Mouse (Mus musculus) brain, adult 2 months (tissue): ENCODE data around the gene Hnrnpa3.
"Not testable (repeated sequence)": the region's sequence is repeated elsewhere in the genome, so short reads cannot be mapped to it uniquely, and the experiment has no call there.

ENCODE experiments used
- DNase-seq: peaks from one replicate; pipeline ENCODE4 v3.0.0; 2011; ENCODE audit warnings: low read depth, low spot score

Gene Hnrnpa3

DNA sequence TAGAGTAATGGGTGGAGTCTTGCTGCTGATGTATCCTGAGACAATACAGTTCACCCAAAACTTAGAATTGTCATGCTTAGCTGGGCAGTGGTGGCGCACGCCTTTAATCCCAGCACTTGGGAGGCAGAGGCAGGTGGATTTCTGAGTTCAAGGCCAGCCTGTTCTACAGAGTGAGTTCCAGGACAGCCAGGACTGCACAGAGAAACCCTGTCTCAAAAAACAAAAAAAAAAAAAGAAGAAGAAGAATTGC is 22.1 kb upstream of the Hnrnpa3 start:
- DNase-seq, result not testable (repeated sequence)

DNA sequence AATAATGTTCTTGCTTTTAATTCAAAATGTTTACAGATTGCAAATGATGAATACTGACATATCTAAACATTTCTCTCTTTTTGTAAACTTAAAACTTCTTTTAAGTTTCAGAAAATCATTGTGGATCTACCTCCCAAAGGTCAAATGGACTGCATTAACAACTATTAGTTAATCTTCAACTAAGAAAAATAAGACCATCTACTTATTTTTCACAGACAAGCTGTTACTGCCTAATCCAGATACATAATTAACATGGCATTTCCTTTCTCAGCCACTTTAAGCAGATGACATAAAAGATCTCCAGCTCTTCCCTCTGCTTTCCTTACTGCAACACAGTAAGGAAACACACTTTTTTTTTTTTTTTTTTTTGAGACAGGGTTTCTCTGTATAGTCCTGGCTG is 21.7 kb upstream of the Hnrnpa3 start:
- no peak for DNase-seq

GRCm38 (mm10) chr2:75637822-75638221 is 21.2 kb upstream of the Hnrnpa3 start:
- not testable (repeated sequence) for DNase-seq

GRCm38 (mm10) chr2:75639535-75639934 is 19.5 kb upstream of the Hnrnpa3 start:
- not testable (repeated sequence) for DNase-seq

GRCm38 (mm10) chr2:75642312-75642711 is 16.7 kb upstream of the Hnrnpa3 start:
- not testable (repeated sequence) for DNase-seq

GRCm38 (mm10) chr2:75642795-75643550 is 16.1 kb upstream of the Hnrnpa3 start:
- DNase-seq, result no peak

DNA sequence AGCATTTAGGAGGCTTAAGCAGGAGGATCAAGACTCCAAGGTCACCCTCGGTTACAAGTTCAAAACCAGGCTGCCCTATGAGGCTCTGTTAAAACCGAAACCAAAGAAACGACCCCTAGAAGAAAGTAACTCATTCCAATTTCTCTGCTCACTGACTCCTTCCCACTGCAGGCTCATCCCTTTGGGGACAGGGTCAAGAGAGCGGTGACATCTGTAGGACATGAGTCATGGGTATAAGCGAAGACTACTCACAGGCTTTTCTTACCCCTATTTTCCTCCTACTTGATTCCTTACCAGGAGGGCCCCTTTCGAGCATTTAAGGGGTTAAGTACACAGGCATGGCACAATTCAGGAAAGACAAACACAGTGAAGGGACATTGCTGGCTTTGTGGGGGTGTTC is 15.1 kb upstream of the Hnrnpa3 start:
- DNase-seq, result no peak

DNA sequence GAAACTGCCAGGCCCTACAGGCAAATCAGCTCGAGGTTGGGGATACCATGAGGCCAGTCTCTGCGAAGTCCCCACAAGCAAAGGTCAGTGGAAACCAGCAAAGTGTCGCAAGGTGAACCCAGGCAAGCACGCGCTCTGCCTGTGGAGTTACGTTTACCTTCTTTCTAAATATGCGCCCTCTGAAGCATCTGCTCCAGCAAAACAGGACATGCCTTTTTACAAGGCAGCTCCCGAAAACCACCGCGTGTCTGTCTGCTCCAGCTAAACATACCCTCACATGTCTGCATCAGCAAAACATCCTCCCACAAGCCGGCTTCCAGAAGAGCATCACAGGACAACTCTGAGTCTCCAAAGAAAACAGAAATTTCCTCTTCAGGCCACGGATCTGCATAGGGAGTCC is 13.8 kb upstream of the Hnrnpa3 start:
- DNase-seq, result no peak

GRCm38 (mm10) chr2:75650437-75650836 is 8.6 kb upstream of the Hnrnpa3 start:
- no peak for DNase-seq

- DNase-seq, result no peak
Measured at GRCm38 (mm10) chr2:75653150-75653549, 5.9 kb upstream of the Hnrnpa3 start.

- no peak for DNase-seq
Measured at GRCm38 (mm10) chr2:75654679-75655078, 4.4 kb upstream of the Hnrnpa3 start.

DNA sequence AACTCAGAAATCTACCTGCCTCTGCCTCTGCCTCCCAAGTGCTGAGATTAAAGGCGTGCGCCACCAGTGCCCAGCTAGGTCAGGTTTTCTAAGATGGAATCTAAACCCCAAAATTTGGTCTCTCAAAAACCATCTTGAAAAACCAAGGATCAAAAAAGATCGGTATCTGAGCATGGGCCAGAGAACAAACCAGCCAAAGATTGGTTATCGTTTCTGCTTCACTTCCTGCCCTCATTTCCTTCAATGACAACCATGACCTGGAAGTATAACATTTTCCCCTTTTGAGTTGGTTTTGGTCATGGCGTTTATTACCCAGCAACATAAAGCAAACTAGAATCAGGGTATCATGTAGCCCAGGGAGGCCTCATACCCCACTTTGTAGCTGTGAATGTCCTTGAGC is 2.1 kb upstream of the Hnrnpa3 start:
- no peak for DNase-seq

DNA sequence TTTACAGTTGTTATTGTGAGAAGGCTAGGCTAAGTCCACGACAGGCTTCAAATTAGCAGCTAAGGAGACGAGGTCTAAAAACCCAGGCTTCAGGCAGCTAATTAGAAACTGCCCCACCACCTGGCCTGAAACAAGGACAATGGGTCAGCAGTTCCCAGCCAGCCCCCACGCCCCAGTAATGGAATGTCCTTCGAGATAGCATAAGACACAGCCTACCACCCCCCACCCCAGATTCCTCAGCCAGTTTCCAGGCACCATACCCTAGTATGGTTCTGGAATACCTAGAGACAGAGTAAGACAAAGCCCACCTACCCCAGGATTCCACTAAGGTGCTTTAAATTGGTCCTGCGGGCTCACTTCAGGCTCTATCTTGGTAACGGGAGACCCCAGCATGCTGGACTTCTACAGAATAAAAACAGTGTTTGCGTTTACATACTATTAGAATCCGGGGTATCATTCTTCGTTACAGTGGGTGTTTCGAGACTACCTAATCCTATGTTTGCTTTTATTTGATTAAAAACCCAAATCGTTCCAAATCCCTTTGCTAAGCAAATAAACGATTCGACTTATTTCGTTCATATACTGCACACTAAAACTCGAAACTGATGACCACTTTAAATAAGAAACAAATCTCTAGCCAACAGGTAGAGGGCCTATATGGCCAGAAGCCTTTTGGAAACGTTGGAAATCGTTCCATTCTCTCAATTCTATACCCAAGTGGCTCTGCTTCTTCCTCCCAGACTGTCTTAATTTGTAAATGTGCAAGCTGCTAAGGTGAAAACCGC is 962 bp upstream of the Hnrnpa3 start:
- peak; percentile 16 for DNase-seq

GRCm38 (mm10) chr2:75659629-75659960 is 534 bp downstream of the Hnrnpa3 start:
- peak; percentile 95 for DNase-seq

DNA sequence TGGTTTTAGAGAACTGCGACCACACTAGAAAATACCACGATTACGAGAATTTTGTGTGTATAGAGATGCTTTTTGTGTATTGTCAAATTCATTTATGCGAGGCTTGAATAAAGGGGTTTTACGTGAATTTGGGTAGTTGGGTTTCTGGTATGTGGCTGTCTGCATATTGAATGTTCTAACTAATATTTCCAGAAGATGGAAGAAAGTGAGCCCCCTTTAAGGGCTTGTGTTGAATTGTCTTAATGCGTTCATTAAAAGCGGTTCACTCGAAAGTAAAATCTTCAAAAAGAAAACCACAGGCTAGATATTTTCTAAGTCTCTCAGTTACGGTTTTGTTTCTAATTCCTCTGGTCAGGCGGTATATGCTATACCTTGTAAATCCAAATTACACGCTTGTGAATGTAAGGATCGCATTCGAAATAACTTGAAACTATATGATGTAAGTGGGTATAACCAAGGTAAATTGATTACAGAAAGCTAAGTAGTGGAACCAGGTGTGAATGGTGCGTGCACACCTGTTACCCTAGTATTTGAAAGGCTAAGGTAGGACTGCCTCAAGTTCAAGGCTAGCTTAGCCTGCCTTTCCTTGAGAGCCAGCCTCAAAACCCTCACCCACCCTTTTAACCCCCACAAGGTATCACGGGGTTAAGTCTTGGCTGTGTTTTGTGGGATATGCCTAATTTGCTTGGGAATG is 1.3 kb downstream of the Hnrnpa3 start:
- no peak for DNase-seq

GRCm38 (mm10) chr2:75661106-75661505 is 2.0 kb downstream of the Hnrnpa3 start:
- DNase-seq, result no peak

DNA sequence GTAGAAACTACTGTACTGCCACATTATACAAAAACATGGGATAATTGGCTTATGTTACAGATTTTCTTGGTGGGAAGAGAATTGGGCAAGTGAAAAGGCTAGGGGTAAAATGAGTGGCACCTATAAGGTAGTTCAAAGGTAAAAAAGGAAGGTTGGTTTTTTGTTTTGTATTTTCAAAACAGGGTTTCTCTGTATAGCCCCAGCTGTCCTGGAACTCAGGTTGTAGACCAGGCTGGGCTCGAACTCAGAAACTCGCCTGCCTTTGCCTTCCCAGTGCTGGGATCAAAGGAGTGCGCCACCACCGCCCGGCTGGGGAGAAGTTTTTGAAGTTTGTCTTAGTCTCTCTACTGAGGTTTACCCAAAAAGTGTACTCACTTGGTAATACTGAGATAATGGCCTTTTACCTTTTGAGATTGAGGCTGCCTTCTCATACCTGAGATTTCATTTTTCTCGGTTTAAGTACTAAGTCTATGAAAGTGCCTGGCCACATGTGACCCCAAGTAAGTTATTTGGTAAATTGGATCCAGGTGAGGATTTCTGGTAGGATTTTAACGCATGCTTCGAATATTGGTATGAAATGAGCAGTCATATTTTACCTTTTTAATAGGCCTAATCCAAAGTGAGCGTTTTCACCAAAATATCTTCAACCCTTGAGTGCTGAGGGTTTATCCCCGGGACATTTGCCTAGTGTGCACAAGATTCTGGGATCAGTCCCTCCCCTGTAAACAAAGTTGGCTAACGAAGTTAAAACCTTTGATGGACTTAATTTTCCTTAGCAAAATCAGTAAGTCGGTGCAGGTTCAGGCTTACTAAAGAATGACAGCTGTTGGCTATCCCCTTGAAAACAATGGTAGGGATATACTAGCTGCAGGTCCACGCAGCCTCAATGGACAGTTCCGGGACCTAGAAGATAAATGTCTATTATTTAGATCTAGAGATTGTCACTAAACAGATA is 10.7 kb downstream of the Hnrnpa3 start:
- no peak for DNase-seq

GRCm38 (mm10) chr2:75670446-75671336 is 11.6 kb downstream of the Hnrnpa3 start:
- DNase-seq, result no peak

DNA sequence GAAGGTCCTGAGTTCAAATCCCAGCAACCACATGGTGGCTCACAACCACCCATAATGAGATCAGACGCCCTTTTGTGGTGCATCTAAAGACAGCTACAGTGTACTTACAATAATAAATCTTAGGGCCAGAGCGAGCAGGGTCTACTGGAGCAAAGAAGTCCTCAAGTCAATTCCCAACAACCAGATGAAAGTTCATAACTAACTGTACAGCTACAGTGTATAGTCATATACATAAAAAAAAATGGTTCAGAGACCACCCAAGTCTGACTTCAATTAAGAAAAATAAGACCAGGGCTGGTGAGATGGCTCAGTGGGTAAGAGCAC is 12.2 kb downstream of the Hnrnpa3 start:
- no peak for DNase-seq

- DNase-seq, result no peak
Measured at GRCm38 (mm10) chr2:75672561-75672960, 13.5 kb downstream of the Hnrnpa3 start.

DNA sequence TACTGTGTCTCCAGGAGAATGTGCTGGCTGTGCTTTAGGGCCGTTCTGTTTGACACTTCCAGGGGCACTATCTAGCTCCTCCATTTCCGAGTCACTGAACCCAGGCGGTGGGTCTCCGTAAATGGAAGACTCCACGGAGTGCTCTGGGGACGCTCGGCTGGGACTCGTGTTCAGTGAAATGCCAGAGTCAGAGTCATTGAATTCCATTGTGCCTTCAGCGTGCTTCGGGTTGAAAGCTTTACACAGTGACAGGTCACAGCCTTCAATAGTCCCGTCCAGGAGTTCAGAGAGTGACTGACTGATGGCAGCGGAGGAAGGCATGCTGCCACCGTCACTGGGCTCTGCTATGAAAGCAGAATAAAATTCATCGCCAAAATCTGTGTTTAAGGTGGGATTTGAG is 17.5 kb downstream of the Hnrnpa3 start:
- DNase-seq, result no peak
